Mouse (Mus musculus): Measurements from ENCODE around the gene Sall4. TPM values are rescaled to one million over a fixed set of nuclear protein-coding genes. Genes with fewer than 3 reads are reported as not detected.
A peak's percentile ranks its signal among the peaks of the same experiment; 100 is the strongest.
"Not testable (repeated sequence)": the region's sequence is repeated elsewhere in the genome, so short reads cannot be mapped to it uniquely, and the experiment has no call there.

Gene Sall4
- total RNA-seq, 2 experiments from 2014 or later, result 0.96 to 1.2 TPM

DNA sequence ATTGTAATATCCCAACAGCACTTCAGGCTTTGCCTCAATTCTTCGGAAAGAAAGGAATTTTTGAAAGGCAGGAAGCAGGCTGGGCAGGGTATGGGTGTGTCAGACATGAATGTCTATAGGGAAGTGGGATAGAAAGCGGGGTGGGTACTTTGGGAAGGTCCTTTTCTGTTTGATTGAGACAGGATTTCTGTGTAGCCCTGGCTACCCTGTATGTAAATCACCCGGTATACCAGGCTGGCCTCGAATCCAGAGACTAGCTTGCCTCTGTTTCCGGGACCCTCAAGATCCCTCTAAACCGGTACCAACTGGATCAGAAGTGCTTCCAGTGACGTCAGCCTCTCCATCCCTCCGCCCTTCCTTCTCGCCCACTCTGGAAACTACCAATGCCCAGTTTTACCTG lies 6.6 kb downstream of the Sall4 start:
- DNase-seq (ENCODE audit: low spot score in 2 of 2), result no peak

- DNase-seq (ENCODE audit: low spot score in 2 of 2), result not testable (repeated sequence)
Observed at GRCm38 (mm10) chr2:168744406-168744805, 23.3 kb downstream of the Sall4 start.

- peak in 1 of 2 experiments; percentile 70 for DNase-seq (ENCODE audit: low spot score in 2 of 2)
Observed at GRCm38 (mm10) chr2:168742649-168743048, 25.1 kb downstream of the Sall4 start.

DNA sequence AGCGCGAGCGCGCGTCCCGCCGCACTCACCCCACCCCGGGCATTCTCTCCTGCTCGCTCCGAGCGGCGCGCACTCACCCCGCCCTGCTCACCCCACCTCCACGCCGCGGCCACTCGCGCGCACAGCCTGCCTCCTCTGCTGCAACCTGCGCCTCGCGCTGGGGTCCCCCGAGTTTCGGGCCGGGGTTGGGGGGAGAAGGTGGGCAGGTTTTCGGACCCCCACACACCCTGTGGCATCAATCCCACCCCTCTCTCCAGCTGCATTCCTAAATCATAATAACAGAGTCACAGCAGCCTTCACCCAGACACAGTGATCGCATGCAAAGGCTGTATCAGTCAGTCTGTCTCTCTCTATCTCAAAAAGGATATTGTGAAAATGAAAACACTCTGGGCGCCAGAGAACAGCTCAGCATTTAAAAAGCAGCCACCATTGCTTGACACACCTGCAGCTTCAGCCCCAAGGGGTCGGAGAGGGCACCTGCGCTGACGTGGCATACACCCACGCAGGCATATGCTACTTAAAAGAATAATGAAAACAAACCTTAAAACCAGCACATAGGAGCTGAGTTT lies 25.6 kb downstream of the Sall4 start, which contains the start of gene Atp9a:
TSS of gene Atp9a (minus strand) at position 351 of the 569 bp plus-strand sequence.
- peak; percentile 76 to 80 for DNase-seq (ENCODE audit: low spot score in 2 of 2)

DNA sequence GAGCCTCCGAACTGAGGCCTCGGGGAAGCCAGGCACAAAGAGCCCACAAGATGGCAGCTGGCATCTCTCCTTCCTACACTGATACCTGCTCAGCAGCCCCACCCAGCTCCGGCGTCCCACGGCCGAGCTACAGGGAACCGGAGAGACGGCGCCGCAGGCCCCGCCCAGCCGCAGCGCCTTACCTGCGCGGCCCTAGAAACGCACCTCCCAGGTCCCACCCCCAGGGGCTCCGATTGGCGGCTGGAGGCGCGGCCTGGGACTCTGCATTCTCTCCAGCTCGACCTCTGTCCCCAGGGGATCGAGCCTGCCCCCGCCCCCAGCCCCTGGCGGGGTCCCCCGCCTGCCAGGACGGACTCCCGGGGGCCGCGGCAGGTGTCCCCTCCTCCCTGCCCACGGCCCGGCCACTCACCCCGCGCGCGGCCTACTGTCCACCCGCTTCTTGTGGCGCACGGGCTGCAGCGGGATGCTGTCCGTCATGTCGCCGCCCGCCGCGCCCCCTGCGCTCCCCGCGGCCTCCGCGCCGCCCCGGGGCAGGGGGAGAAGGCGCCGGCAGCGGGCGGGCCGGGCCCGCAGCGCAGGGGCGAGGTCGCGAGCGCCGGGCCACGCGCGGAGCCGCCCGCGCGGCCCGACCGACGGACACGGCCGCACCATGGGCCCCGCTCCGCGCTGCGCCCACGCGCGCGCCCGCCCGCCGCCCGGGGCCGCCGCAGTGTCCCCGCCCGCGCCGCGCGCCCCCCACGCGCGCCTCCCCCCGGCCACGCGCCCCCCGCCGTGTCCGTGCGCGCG lies 26.3 kb downstream of the Sall4 start:
- peak; percentile 56 to 71 for DNase-seq (ENCODE audit: low spot score in 2 of 2)

GRCm38 (mm10) chr2:168740496-168740895 lies 27.2 kb downstream of the Sall4 start:
- no peak for DNase-seq (ENCODE audit: low spot score in 2 of 2)

GRCm38 (mm10) chr2:168738854-168739253 lies 28.9 kb downstream of the Sall4 start:
- DNase-seq (ENCODE audit: low spot score in 2 of 2), result no peak

DNA sequence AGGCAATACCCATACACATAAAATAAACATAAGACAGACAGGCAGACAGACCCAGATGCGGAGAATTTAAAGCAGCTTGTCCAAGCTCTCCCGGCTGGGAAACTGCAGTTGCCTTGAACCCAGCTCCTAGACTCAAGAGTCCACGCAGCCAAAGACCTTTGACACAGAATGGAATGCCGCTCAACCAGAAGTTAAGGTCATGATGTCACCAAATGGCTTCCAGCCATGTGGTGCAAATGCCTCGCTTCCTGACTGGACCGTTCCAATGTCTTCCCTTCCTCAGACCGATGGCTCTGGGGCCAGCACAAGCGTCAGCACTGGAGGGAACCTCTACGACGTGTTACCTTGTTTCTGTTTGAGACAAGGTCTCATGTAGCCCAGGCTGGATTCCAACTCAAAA lies 29.9 kb downstream of the Sall4 start:
- no peak for DNase-seq (ENCODE audit: low spot score in 2 of 2)

DNA sequence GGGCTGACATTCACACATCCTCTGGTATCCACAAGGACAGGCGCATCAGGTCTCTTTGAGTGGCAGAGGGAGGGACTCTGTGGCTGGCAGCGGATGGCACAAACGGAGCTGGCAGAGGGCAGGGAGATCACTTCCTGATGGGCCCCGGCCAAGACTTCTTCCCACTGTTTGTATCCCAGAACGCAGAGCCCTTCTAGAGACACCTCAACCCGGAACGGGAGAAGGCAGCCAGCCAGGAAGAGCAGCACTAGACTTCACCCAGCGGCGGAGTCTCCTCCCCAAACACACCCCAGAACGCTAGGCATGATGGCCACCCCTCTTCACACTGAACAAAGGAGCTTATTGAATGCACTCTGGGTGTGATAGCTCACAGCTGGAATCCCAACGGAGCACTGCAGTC lies 33.7 kb downstream of the Sall4 start:
- DNase-seq (ENCODE audit: low spot score in 2 of 2), result peak in 1 of 2 experiments; percentile 57

DNA sequence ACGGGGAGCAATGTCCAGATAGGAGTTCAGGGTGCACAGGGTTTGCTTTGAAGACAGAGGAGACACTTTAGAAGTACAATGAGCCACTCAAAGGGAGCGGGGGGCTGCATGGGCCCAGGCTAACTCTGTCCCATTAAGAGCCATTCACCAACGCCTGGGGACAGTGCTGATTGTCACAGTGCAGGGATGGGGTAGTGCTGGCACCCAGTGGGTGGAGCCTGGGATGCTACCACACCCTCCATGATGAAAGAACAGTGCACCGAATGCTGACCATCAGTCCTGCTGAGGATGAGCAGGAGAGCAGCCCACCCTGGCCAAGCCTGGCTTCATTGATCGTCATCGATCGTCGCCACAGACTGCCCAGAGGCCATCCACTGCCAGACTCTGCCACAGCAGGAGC lies 36.5 kb downstream of the Sall4 start:
- no peak for DNase-seq (ENCODE audit: low spot score in 2 of 2)

- DNase-seq (ENCODE audit: low spot score in 2 of 2), result no peak
Observed at GRCm38 (mm10) chr2:168729736-168730135, 38.0 kb downstream of the Sall4 start.

- DNase-seq (ENCODE audit: low spot score in 2 of 2), result no peak
Observed at GRCm38 (mm10) chr2:168728045-168728444, 39.7 kb downstream of the Sall4 start.

DNA sequence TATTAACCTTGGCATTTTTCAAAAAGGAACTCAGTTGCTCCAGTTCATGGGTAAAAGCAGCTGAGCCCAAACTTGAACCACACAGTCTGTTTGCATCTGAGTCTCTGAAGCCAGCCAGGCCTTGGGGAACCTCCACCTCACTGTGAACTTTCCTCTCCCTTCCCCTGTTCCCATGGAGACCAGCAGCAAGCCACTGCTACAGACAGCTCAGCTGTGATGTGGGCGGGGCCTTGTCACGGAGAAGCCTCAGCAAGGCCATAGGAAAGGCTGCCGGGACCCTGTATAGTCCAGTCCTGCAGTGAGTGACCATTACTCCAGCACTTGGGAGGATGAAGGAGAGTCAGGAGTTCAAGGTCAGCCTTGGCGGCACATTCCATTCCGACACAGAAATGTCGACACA lies 41.7 kb downstream of the Sall4 start:
- DNase-seq (ENCODE audit: low spot score in 2 of 2), result no peak

DNA sequence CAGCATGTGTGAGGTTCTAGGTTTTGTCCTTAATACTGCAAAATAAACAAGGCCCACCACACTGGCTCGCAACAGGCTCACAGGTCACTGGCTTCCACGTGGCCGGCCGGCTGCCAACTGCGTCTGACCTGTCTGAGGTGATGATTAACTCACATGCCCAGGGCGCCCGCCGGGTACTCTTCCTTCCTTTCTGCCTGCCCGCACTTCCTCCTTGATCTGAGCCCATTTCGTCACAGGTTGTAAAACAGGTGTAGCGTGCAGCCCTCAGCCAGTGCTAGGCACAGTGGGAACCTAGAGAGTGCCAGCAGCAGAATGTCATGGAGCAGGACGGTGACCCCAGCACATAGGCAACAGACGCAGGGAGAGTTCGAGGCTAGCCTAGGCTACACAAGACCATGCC lies 46.4 kb downstream of the Sall4 start:
- no peak for DNase-seq (ENCODE audit: low spot score in 2 of 2)

GRCm38 (mm10) chr2:168719742-168720141 lies 48.0 kb downstream of the Sall4 start:
- DNase-seq (ENCODE audit: low spot score in 2 of 2), result no peak

DNA sequence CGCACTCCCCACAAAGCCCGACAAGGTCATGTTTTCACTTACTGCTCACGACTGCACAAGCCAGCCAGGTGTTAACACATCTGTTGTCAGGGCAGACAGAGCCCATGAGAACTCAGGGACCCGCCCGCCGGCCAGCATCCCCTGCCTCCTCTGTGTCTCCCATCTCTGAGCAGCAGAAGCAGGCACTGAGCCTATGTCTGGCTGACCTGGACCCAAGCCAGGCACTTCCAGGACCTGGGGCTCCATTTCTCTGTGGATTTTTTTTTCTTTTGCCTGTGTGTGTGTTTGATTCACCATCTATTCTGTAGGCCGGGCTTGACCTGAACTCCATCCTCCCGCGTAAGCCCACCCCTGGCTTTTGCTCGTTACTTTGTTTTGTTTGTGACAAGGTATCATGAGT lies 49.0 kb downstream of the Sall4 start:
- DNase-seq (ENCODE audit: low spot score in 2 of 2), result no peak

GRCm38 (mm10) chr2:168718267-168718666 lies 49.5 kb downstream of the Sall4 start:
- no peak for DNase-seq (ENCODE audit: low spot score in 2 of 2)

- DNase-seq (ENCODE audit: low spot score in 2 of 2), result no peak
Observed at GRCm38 (mm10) chr2:168712199-168713176, 55.3 kb downstream of the Sall4 start.

DNA sequence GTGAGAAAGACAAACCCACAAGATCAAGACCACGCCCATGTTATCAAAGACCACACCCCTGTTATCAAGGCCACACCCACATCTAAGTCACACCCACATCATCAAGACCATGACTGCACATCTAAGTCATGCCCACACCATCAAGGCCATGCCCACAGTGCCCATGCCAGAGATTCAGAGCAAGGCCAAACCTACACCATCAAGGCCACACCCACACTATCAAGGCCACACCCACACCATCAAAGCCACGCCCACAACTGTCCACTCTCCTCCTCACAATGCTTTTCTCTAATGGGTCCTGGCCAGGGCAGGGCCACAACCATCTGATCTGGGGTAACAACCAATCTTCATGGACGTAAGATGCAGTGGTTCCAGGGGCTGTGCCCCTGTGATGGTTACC lies 56.8 kb downstream of the Sall4 start:
- no peak for DNase-seq (ENCODE audit: low spot score in 2 of 2)

DNA sequence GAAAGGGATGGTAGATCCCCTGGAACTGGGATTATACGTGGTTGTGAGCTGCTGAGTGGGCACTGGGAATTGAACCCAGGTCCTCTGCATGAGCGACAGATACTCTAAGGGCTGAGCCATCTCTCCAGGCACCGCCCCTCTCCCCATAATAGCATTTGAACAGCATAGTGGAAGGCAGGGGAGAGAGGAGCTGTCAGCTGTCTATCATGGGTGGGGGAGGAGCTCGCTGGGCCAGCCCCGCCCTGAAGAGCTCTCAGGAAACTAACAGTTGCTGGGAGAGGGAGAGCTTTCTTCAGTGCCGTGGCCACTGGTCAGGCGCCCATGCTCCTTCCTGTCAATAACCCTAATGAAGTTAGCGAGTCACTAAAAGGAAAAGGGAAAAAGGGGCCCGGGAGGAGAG lies 60.0 kb downstream of the Sall4 start:
- no peak for DNase-seq (ENCODE audit: low spot score in 2 of 2)

DNA sequence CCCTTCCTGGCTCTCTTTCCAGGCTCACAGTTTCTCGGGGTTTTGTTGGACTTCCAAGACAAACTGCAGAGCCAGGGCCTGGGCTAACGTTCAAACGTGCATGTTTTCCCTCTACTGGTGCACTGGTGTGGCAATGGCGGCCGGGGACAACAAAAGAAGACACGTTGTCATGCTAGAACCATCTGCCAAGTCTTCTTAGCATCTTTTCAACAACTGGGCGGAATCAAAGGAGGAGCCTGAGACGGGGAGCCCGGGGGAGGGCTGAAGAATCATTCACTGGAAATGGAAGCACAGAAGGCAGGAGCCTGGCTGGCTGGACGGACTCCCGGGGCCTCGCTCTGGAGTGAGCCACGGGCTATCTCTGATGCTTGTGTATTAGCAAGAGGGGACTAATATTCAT lies 65.5 kb downstream of the Sall4 start:
- DNase-seq (ENCODE audit: low spot score in 2 of 2), result peak; percentile 34 to 63

All from layer of hippocampus, adult 18-20 months (tissue).